Mouse (Mus musculus): ENCODE measurements at regions not wholly inside any gene's neighbourhood (a gene's known extent, or its start where the extent isn't known, plus 50 kb on each side); places are given as distances from the start of the nearest gene placed in this dataset.

GRCm38 (mm10) chr17:27363911-27364310 lies 157.3 kb downstream of the Grm4 start:
- TF ChIP-seq CTCF (IDR thresholded peaks at IDR 0.05; ENCODE audit: low read depth, low read length) (no peak), POLR2A (IDR thresholded peaks at IDR 0.05; ENCODE audit: borderline replicate concordance, low read depth, low read length) (no peak)

All from bone marrow macrophage, adult 2 months (primary cell).